Mouse (Mus musculus) spleen, adult 2 months (tissue): ENCODE results near the gene Slc38a1.

ENCODE experiments used
- CTCF ChIP-seq: fragments of 200-500 bp; IDR thresholded peaks from 2 replicates; pipeline ENCODE4 v1.5.1; 2011; ENCODE audit warnings: mild to moderate bottlenecking, inconsistent platforms; ENCODE audit not compliant: insufficient read depth, insufficient read length, insufficient replicate concordance; ENCODE audit errors: extremely low read depth
- POLR2A ChIP-seq: fragments of 200-500 bp; IDR thresholded peaks from 2 replicates; pipeline ENCODE4 v1.6.1; 2011; ENCODE audit warnings: low read depth, low read length, inconsistent platforms

- peak; percentile 71; the same call in 1 of the 2 replicates for TF ChIP-seq CTCF
- no peak for TF ChIP-seq POLR2A
Measured at GRCm38 (mm10) chr15:96665889-96666288, 23.2 kb upstream of the Slc38a1 start.
